Mouse (Mus musculus) E14TG2a.4 (cell line): ENCODE results near the gene Gm9736.
"Not testable (repeated sequence)": the region's sequence is repeated elsewhere in the genome, so short reads cannot be mapped to it uniquely, and the experiment has no call there.

Experiments
- CTCF ChIP-seq: conservative IDR thresholded peaks from 2 replicates; pipeline ENCODE4 v1.5.1; 2014; ENCODE audit warnings: low read length
- NANOG ChIP-seq: IDR thresholded peaks from 2 replicates; pipeline ENCODE4 v1.6.1; 2014; ENCODE audit warnings: borderline replicate concordance, low read length, mixed read lengths

GRCm38 (mm10) chr10:77741924-77742688 is 9.0 kb downstream of the Gm9736 start, which contains the start of gene Gm18596:
- not testable (repeated sequence) for TF ChIP-seq CTCF, NANOG
